Mouse (Mus musculus) B cell, adult 62 days (primary cell): Measurements from ENCODE around the gene Pdcd10. TPM values are rescaled to one million over a fixed set of nuclear protein-coding genes. Genes with fewer than 3 reads are reported as not detected.

Experiments
- total RNA-seq: library from RNA; stranded (reverse); gene quantifications from 4 replicates; pipeline ENCODE4 v1.2.4, GENCODE M21; 2023

The Pdcd10 gene
- 93.1 to 119 TPM (median 106 TPM) in 4 replicates for total RNA-seq

GRCm38 (mm10) chr3:75556695-75557291 lies at the start of gene Pdcd10:
TSS of gene Pdcd10 (minus strand) at chr3:75556856.

GRCm38 (mm10) chr3:75557292-75557691 lies 636 bp upstream of the Pdcd10 start, which contains the start of gene Serpini1:
TSS of gene Serpini1 (plus strand) at chr3:75557547.

GRCm38 (mm10) chr3:75482056-75482455 lies 74.6 kb downstream of the Pdcd10 start, which contains the start of gene Wdr49:
TSS of gene Wdr49 (minus strand) at chr3:75482156.

Other genes starting within 250 kb of the Pdcd10 start
- gene Wdr49, start 74.7 kb downstream of the Pdcd10 start, total RNA-seq = 0.22 to 1.2 TPM (median 0.73 TPM) in 4 replicates
- 14.0 to 20.4 TPM (median 17.5 TPM) in 4 replicates for gene Serpini1, start 691 bp upstream of the Pdcd10 start, total RNA-seq
- not detected in 4 replicates for gene Gm29133, start 191.3 kb upstream of the Pdcd10 start, total RNA-seq